Mouse (Mus musculus) kidney, adult 2 months (tissue): ENCODE results near the gene Mgat3. TPM values are rescaled to one million over a fixed set of nuclear protein-coding genes. Genes with fewer than 3 reads are reported as not detected.

Experiments used
- DNase-seq: peaks from one replicate; pipeline ENCODE4 v3.0.0; 2021
- H3K27ac ChIP-seq: fragments of 200-500 bp; 2 replicates; pipeline ENCODE4 v1.5.1; 2012; ENCODE audit warnings: low read depth, low read length, control low read depth, inconsistent platforms; ENCODE audit not compliant: insufficient read depth
- H3K27me3 ChIP-seq: fragments of 200-500 bp; replicated peaks from 2 replicates; pipeline ENCODE4 v1.6.1; 2012; ENCODE audit warnings: mild to moderate bottlenecking, moderate library complexity, low read length, inconsistent platforms; ENCODE audit not compliant: control insufficient read depth, insufficient read depth
- H3K36me3 ChIP-seq: fragments of 200-500 bp; 2 replicates; pipeline ENCODE4 v1.6.1; 2012; ENCODE audit warnings: mild to moderate bottlenecking, moderate library complexity, low read length, inconsistent platforms; ENCODE audit not compliant: control insufficient read depth, insufficient read depth
- H3K4me1 ChIP-seq: fragments of 200-500 bp; 2 replicates; pipeline ENCODE4 v1.6.1; 2011; ENCODE audit warnings: low read length; ENCODE audit not compliant: control insufficient read depth, insufficient read depth
- H3K4me3 ChIP-seq: fragments of 200-500 bp; 2 replicates; pipeline ENCODE4 v1.5.1; 2011; ENCODE audit warnings: mild to moderate bottlenecking, low read depth, low read length, control low read depth; ENCODE audit not compliant: insufficient read depth
- CTCF ChIP-seq: fragments of 200-500 bp; conservative IDR thresholded peaks from 2 replicates; pipeline ENCODE4 v1.5.1; 2011; ENCODE audit warnings: low read depth, mild to moderate bottlenecking, control low read depth, low read length, moderate library complexity, mixed read lengths; ENCODE audit not compliant: insufficient read depth, insufficient read length
- POLR2A ChIP-seq: fragments of 200-500 bp; IDR thresholded peaks from one replicate; pipeline ENCODE4 v1.6.1; 2011; ENCODE audit warnings: low read depth, low read length, control low read depth
- WGBS: fragments of 180-500 bp; shearing (Covaris S2); methylation state at CpG from one replicate; pipeline ENCODE4 v1.1.7; 2018; 5-methylcytosine and 5-hydroxymethylcytosine counted together
- polyA plus RNA-seq: library from polyadenylated mRNA; depleted of rRNA; stranded (reverse); fragments of >200 nt; gene quantifications from 2 replicates; pipeline ENCODE4 v1.2.3, GENCODE M21; 2012

The Mgat3 gene
- polyA plus RNA-seq, 1 experiment = 70.5 TPM

GRCm38 (mm10) chr15:80148565-80148964, 25.0 kb upstream of the Mgat3 start:
- no peak overlapping the region for H3K27ac ChIP-seq
- TF ChIP-seq CTCF = no peak
- TF ChIP-seq POLR2A = no peak
- no peaks in the 10 kb centered on the region for H3K36me3 ChIP-seq
- WGBS = 76% methylated on average over 8 of the region's 8 CpGs
- no peak for DNase-seq
- peak overlapping the region; percentile 36; the same call in 1 of the 2 replicates for H3K4me3 ChIP-seq
- H3K27me3 ChIP-seq = no peaks in the 10 kb centered on the region
- H3K4me1 ChIP-seq = no peaks in the 10 kb centered on the region

DNA sequence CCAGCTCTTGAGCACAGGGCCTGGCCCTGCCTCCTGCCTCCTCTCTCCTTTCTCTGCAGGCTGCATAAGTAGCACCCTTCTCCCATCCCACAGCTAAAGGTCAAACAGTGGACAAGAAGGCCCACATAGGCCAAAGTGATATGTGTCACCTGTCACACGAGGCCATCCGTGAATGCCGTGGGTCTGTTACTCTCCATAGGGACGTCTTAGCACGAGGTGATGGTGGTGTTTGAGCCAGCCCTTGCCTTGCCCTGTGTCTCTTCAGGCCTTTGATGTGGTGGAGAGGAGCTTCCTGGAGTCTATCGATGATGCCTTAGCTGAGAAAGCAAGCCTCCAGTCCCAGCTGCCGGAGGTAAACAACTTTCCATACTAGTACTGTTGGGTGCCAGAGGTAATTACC, 24.0 kb upstream of the Mgat3 start:
- no peak for TF ChIP-seq CTCF
- no peak for TF ChIP-seq POLR2A
- Histone ChIP-seq H3K27me3 (no peaks in the 10 kb centered on the region), H3K27ac (no peak overlapping the region), H3K4me3 (no peak overlapping the region), H3K4me1 (no peaks in the 10 kb centered on the region), H3K36me3 (no peaks in the 10 kb centered on the region)
- whole genome bisulfite sequencing = 90% methylated on average over 7 of the region's 7 CpGs
- DNase-seq = no peak

- H3K4me3 ChIP-seq = no peak overlapping the region
- no peak for DNase-seq
- no peaks in the 10 kb centered on the region for H3K36me3 ChIP-seq
- H3K4me1 ChIP-seq = peaks cover 9% of the 10 kb centered on the region; the same call in 1 of the 2 replicates
- H3K27me3 ChIP-seq = no peaks in the 10 kb centered on the region
- no peak overlapping the region for H3K27ac ChIP-seq
- 92% methylated on average over 10 of the region's 10 CpGs for WGBS
- TF ChIP-seq POLR2A (no peak), CTCF (no peak)
These were observed 20.9 kb upstream of the Mgat3 start for GRCm38 (mm10) chr15:80152663-80153062.

GRCm38 (mm10) chr15:80153757-80154156, 19.8 kb upstream of the Mgat3 start:
- TF ChIP-seq POLR2A = no peak
- no peak for TF ChIP-seq CTCF
- no peaks in the 10 kb centered on the region for H3K36me3 ChIP-seq
- DNase-seq = no peak
- no peaks in the 10 kb centered on the region for H3K27me3 ChIP-seq
- peaks cover 17% of the 10 kb centered on the region for H3K4me1 ChIP-seq
- H3K4me3 ChIP-seq = no peak overlapping the region
- 70% methylated on average over 11 of the region's 11 CpGs for WGBS
- H3K27ac ChIP-seq = no peak overlapping the region

DNA sequence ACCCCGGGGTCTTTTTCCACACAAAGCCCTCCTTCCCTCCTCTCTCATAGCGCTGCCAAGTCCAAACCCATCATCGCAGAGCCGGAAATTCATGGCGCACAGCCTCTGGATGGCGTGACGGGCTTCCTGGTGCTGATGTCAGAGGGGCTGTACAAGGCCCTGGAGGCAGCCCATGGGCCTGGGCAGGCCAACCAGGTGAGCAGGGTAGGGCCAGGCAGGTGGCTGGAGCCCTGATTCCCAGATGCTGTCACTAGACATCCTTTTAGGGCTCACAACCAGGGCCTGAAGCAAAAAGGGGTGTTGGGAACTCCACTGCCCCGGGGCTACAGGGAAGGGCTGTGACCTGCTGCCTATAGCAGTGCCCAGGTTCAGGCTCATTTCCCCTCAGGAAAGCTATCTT, 17.8 kb upstream of the Mgat3 start:
- DNase-seq = no peak
- peaks cover 35% of the 10 kb centered on the region for H3K4me1 ChIP-seq
- H3K27me3 ChIP-seq = no peaks in the 10 kb centered on the region
- H3K27ac ChIP-seq = no peak overlapping the region
- H3K4me3 ChIP-seq = no peak overlapping the region
- TF ChIP-seq POLR2A (no peak), CTCF (no peak)
- 94% methylated on average over 8 of the region's 8 CpGs for WGBS
- no peaks in the 10 kb centered on the region; the same call in 1 of the 2 replicates for H3K36me3 ChIP-seq

- Histone ChIP-seq H3K4me1 (peaks cover 42% of the 10 kb centered on the region), H3K27ac (no peak overlapping the region; the same call in 1 of the 2 replicates), H3K4me3 (no peak overlapping the region), H3K27me3 (no peaks in the 10 kb centered on the region), H3K36me3 (no peaks in the 10 kb centered on the region; the same call in 1 of the 2 replicates)
- peak; percentile 47 for DNase-seq
- TF ChIP-seq POLR2A = no peak
- no peak for TF ChIP-seq CTCF
- WGBS = 62% methylated on average over 22 of the region's 22 CpGs
These were observed 16.2 kb upstream of the Mgat3 start for GRCm38 (mm10) chr15:80157197-80157943.

DNA sequence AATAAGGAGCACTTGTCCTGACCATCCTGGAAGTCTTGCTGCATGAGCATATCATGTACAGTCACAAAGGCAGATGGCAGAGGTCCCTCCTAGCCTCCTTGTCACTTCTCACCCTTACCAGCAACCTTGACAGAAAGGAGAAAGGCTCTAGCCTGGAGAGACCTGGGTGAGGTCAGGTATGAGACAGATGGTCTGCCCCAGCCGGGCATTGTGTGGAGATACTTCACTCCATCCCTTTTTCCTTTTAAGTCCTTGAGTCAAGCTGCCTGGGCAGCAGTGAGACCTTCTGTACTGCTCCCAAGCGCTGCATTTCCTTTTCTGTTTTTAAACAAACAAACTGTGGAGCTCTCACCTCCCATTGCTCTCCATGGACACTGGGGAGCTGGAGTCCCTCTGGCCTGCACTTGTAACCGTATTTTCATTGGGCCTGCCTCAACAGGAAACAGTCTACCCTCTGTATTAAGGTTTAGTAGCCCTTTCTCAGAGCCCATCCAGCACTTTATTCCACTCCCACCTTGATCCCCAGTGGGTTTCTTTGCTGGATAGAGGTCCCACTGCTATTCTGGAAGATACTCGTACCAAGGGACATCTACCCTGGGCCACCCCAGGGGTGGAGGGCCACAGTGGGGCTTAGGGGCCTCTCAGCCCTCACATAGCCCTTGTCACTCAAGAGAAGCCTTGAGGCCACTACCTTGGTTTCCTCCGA, 15.4 kb upstream of the Mgat3 start:
- H3K4me3 ChIP-seq = no peak overlapping the region
- peaks cover 42% of the 10 kb centered on the region for H3K4me1 ChIP-seq
- no peaks in the 10 kb centered on the region for H3K27me3 ChIP-seq
- H3K27ac ChIP-seq = peak overlapping the region; percentile 37
- TF ChIP-seq CTCF (no peak), POLR2A (no peak)
- WGBS = 64% methylated on average over 5 of the region's 5 CpGs
- no peaks in the 10 kb centered on the region; the same call in 1 of the 2 replicates for H3K36me3 ChIP-seq
- peak; percentile 38 for DNase-seq
